Mouse (Mus musculus) adrenal gland, adult 8-10 months (tissue): Measurements from ENCODE around the gene Tmem262. TPM values are rescaled to one million over a fixed set of nuclear protein-coding genes. Genes with fewer than 3 reads are reported as not detected.
A peak's percentile ranks its signal among the peaks of the same experiment; 100 is the strongest.
"Not testable (repeated sequence)": the region's sequence is repeated elsewhere in the genome, so short reads cannot be mapped to it uniquely, and the experiment has no call there.

Experiments used
- DNase-seq: peaks from one replicate; pipeline ENCODE4 v3.0.0; 2022
- total RNA-seq, 4 experiments: library from RNA; stranded (reverse); gene quantifications; 2 replicates each; pipeline ENCODE4 v1.2.4; 2022

The Tmem262 gene
- 1 to 10 TPM in 1 of 4 experiments, under 1 TPM in 1, not detected in 2; 0.87 to 1.0 TPM for total RNA-seq

- no peak for DNase-seq
Observed at GRCm38 (mm10) chr19:6079983-6080480, at the start of gene Tmem262. TSS of gene Tmem262 (plus strand) at chr19:6080033.

GRCm38 (mm10) chr19:6030520-6031280, 49.1 kb upstream of the Tmem262 start:
- no peak for DNase-seq

- no peak for DNase-seq
Observed at GRCm38 (mm10) chr19:6035966-6036585, 43.8 kb upstream of the Tmem262 start.

- no peak for DNase-seq
Observed at GRCm38 (mm10) chr19:6037695-6038094, 42.1 kb upstream of the Tmem262 start.

- no peak for DNase-seq
Observed at GRCm38 (mm10) chr19:6038326-6038725, 41.5 kb upstream of the Tmem262 start.

GRCm38 (mm10) chr19:6040002-6040401, 39.8 kb upstream of the Tmem262 start:
- DNase-seq = no peak

GRCm38 (mm10) chr19:6042293-6042692, 37.5 kb upstream of the Tmem262 start:
- no peak for DNase-seq

- DNase-seq = not testable (repeated sequence)
Observed at GRCm38 (mm10) chr19:6044102-6044501, 35.7 kb upstream of the Tmem262 start.

GRCm38 (mm10) chr19:6045366-6046293, 34.2 kb upstream of the Tmem262 start:
- no peak for DNase-seq

GRCm38 (mm10) chr19:6046294-6047153, 33.3 kb upstream of the Tmem262 start, which contains the start of gene Syvn1:
TSS of gene Syvn1 (plus strand) at chr19:6046576.
- peak; percentile 92 for DNase-seq

- no peak for DNase-seq
Observed at GRCm38 (mm10) chr19:6047154-6047898, 32.5 kb upstream of the Tmem262 start.

GRCm38 (mm10) chr19:6047899-6048166, 32.0 kb upstream of the Tmem262 start:
- no peak for DNase-seq

GRCm38 (mm10) chr19:6048681-6049410, 31.0 kb upstream of the Tmem262 start:
- DNase-seq = no peak

GRCm38 (mm10) chr19:6052516-6052915, 27.3 kb upstream of the Tmem262 start:
- no peak for DNase-seq

- DNase-seq = no peak
Observed at GRCm38 (mm10) chr19:6054296-6054695, 25.5 kb upstream of the Tmem262 start.

- DNase-seq = no peak
Observed at GRCm38 (mm10) chr19:6056696-6057095, 23.1 kb upstream of the Tmem262 start.

- peak; percentile 98 for DNase-seq
Observed at GRCm38 (mm10) chr19:6057313-6058096, 22.3 kb upstream of the Tmem262 start, which contains the start of the genes Mrpl49 and Fau. TSS of gene Mrpl49 (minus strand) at chr19:6057785. TSS of gene Fau (plus strand) at chr19:6057844.

- DNase-seq = no peak
Observed at GRCm38 (mm10) chr19:6058513-6058912, 21.3 kb upstream of the Tmem262 start.

- no peak for DNase-seq
Observed at GRCm38 (mm10) chr19:6058966-6059365, 20.9 kb upstream of the Tmem262 start.
